Mouse (Mus musculus): ENCODE results near the gene Gga2. TPM values are rescaled to one million over a fixed set of nuclear protein-coding genes. Genes with fewer than 3 reads are reported as not detected.

Gga2 gene
- polyA plus RNA-seq, 1 experiment = 30.2 TPM

GRCm38 (mm10) chr7:121939729-121940128 is 81.3 kb downstream of the Gga2 start:
- Histone ChIP-seq H3K27ac (ENCODE audit: insufficient read depth, low read depth, low read length) (no peak overlapping the region), H3K4me3 (ENCODE audit: insufficient read depth, low read length) (no peak overlapping the region), H3K4me1 (ENCODE audit: control insufficient read depth, insufficient read depth, low read length) (peaks cover 3% of the 10 kb centered on the region; the same call in 1 of the 2 replicates)
- TF ChIP-seq CTCF (IDR thresholded peaks at IDR 0.05; ENCODE audit: low read depth, low read length) (no peak), POLR2A (IDR thresholded peaks at IDR 0.05; ENCODE audit: borderline replicate concordance, low read depth, low read length) (no peak)

- Histone ChIP-seq H3K27ac (ENCODE audit: insufficient read depth, low read depth, low read length) (no peak overlapping the region), H3K4me1 (ENCODE audit: control insufficient read depth, insufficient read depth, low read length) (peaks cover 3% of the 10 kb centered on the region; the same call in 1 of the 2 replicates), H3K4me3 (ENCODE audit: insufficient read depth, low read length) (no peak overlapping the region)
- no peak for TF ChIP-seq CTCF (IDR thresholded peaks at IDR 0.05; ENCODE audit: low read depth, low read length)
- no peak for TF ChIP-seq POLR2A (IDR thresholded peaks at IDR 0.05; ENCODE audit: borderline replicate concordance, low read depth, low read length)
Measured at GRCm38 (mm10) chr7:121939244-121939643, 81.8 kb downstream of the Gga2 start.

DNA sequence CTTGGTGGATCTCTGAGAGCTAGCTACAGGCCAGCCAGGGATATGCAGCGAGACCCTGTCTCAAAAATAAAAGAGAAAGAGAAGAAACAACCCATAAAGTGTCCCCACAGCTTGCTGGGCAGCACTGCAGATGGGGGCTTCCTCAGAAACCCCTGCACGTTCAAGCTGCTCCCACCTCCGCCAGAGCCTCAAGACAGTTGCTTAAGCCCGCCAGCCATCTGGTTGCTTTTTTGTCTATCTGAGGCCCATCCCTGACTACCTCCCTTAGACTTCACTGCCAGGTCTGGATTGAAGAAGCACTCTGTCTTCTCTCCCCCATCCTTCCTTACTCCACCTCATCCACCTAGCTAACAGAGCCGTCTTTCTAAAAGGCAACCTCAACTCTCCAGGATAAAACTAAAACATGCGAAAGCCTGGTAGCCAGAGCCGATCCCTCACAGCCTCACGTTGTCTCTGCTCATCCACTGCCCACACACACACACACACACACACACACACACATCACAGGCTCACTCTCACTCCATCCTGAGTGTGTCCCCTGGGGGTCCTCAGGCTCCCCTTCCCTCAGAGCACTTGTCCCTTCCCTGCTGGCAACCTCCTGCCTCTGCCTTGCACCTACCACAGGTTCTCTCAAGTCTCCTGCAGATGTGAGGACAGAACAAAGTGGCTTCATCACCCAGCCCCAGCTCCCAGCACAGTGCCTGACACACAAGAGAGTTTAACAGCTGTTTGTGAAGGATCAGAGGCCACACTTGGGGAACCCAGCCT is 82.7 kb downstream of the Gga2 start:
- no peak overlapping the region for H3K4me3 ChIP-seq (ENCODE audit: insufficient read depth, low read length)
- no peak overlapping the region for H3K27ac ChIP-seq (ENCODE audit: insufficient read depth, low read depth, low read length)
- H3K4me1 ChIP-seq (ENCODE audit: control insufficient read depth, insufficient read depth, low read length) = peaks cover 3% of the 10 kb centered on the region; the same call in 1 of the 2 replicates
- TF ChIP-seq POLR2A (IDR thresholded peaks at IDR 0.05; ENCODE audit: borderline replicate concordance, low read depth, low read length) (no peak), CTCF (IDR thresholded peaks at IDR 0.05; ENCODE audit: low read depth, low read length) (no peak)

DNA sequence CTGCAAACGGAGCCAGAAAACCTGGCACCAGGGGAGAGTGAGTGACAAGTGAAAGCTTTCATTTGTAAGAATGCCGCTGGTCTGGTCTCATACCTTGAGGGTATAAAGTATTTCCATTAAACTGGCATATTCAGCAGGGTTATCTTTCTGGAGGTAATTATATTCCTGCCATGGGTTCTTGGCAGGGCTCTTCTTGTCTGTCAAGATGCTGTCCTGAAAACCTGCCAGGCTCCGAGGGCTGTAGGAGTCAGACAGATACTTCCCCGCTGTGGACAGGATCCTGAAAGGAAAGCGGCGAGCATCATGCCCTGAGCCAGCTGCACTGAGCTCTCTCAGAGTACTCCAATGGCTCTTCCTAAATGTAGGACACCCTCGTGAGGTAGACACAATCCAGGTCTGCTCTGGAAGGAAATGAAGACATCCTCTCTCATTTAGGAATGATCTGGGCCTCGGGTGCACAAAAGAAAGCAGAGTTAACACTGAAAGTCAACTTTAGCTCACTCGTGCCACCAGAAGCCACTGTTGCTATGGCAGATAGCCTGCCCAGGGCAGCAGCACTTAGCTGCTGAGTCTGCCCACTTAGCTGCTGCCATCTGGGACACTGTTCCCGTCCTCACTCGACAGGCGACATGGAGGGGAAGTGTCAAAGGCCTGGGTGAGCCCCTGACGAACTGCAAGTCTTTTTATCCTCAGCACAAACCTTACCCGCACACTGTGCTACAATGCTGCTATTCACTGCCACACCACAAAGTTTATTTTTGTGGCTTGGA is 84.0 kb downstream of the Gga2 start:
- Histone ChIP-seq H3K4me3 (ENCODE audit: insufficient read depth, low read length) (no peak overlapping the region), H3K4me1 (ENCODE audit: control insufficient read depth, insufficient read depth, low read length) (peaks cover 3% of the 10 kb centered on the region; the same call in 1 of the 2 replicates), H3K27ac (ENCODE audit: insufficient read depth, low read depth, low read length) (no peak overlapping the region)
- no peak for TF ChIP-seq POLR2A (IDR thresholded peaks at IDR 0.05; ENCODE audit: borderline replicate concordance, low read depth, low read length)
- TF ChIP-seq CTCF (IDR thresholded peaks at IDR 0.05; ENCODE audit: low read depth, low read length) = no peak

Other genes with a start within 250 kb of the Gga2 start
- not detected in 2 replicates for gene Scnn1b, start 156.2 kb downstream of the Gga2 start, polyA plus RNA-seq (2012; ENCODE audit: insufficient read depth, insufficient read length, missing spikeins)
- 20.4 and 25.3 TPM in 2 replicates for gene Cog7, start 39.5 kb downstream of the Gga2 start, polyA plus RNA-seq (2012; ENCODE audit: insufficient read depth, insufficient read length, missing spikeins)
- gene Ubfd1, start 46.0 kb upstream of the Gga2 start, polyA plus RNA-seq (2012; ENCODE audit: insufficient read depth, insufficient read length, missing spikeins) = 27.9 and 29.7 TPM in 2 replicates
- 1.5 and 2.1 TPM in 2 replicates for gene Ears2, start 46.0 kb upstream of the Gga2 start, polyA plus RNA-seq (2012; ENCODE audit: insufficient read depth, insufficient read length, missing spikeins)
- 96.8 and 102 TPM in 2 replicates for gene Ndufab1, start 80.7 kb upstream of the Gga2 start, polyA plus RNA-seq (2012; ENCODE audit: insufficient read depth, insufficient read length, missing spikeins)
- gene Palb2, start 111.8 kb upstream of the Gga2 start, polyA plus RNA-seq (2012; ENCODE audit: insufficient read depth, insufficient read length, missing spikeins) = 12.2 and 12.5 TPM in 2 replicates
- gene Dctn5, start 111.8 kb upstream of the Gga2 start, polyA plus RNA-seq (2012; ENCODE audit: insufficient read depth, insufficient read length, missing spikeins) = 118 and 129 TPM in 2 replicates
- gene Plk1, start 138.2 kb upstream of the Gga2 start, polyA plus RNA-seq (2012; ENCODE audit: insufficient read depth, insufficient read length, missing spikeins) = 28.0 and 31.9 TPM in 2 replicates
- gene Ern2, start 165.0 kb upstream of the Gga2 start, polyA plus RNA-seq (2012; ENCODE audit: insufficient read depth, insufficient read length, missing spikeins) = not detected in 2 replicates
- gene Chp2, start 198.3 kb upstream of the Gga2 start, polyA plus RNA-seq (2012; ENCODE audit: insufficient read depth, insufficient read length, missing spikeins) = 0.99 and 1.3 TPM in 2 replicates

All from bone marrow macrophage, adult 2 months (primary cell).